8 mouse cellular contexts compared by ENCODE assay signal in genomic region chr11:121387750-121388553, GRCm38 (mm10). TPM values are rescaled to one million over a fixed set of nuclear protein-coding genes. Genes with fewer than 3 reads are reported as not detected.
A peak's percentile ranks its signal among the peaks of the same experiment; 100 is the strongest.
DNase-seq lines count a peak whose midpoint lies in the region; ATAC-seq and TF ChIP-seq lines count a peak whose summit lies in the region.

TSS of gene Rab40b (minus strand) at chr11:121388251.

- no peaks in the 10 kb centered on the region for H3K9me3 ChIP-seq in erythroblast, embryonic 14.5 days (ENCODE audit: control insufficient read depth, low read length)
- H3K9me3 ChIP-seq in heart, embryonic 10.5 days, result no peaks in the 10 kb centered on the region
- no peaks in the 10 kb centered on the region for H3K9me3 ChIP-seq in kidney, embryonic 15.5 days (replicated peaks)
- H3K9me3 ChIP-seq in limb, embryonic 15.5 days, result no peaks in the 10 kb centered on the region

- H3K4me1 ChIP-seq in erythroblast, embryonic 14.5 days (ENCODE audit: control insufficient read depth), result peaks cover 35% of the 10 kb centered on the region
- peaks cover 12% of the 10 kb centered on the region for H3K4me1 ChIP-seq in heart, embryonic 10.5 days
- peaks cover 16% of the 10 kb centered on the region for H3K4me1 ChIP-seq in kidney, embryonic 15.5 days
- peaks cover 16% of the 10 kb centered on the region for H3K4me1 ChIP-seq in limb, embryonic 15.5 days

- peak; percentile 90 for DNase-seq in 3T3-L1 (ENCODE audit: low read depth, low spot score)
- peak; percentile 95 for DNase-seq in brain, embryonic 18.5 days (ENCODE audit: low read depth, low spot score)
- DNase-seq in heart, embryonic 10.5 days (ENCODE audit: low spot score), result peak; percentile 100
- DNase-seq in splenic B cell, adult 2 months (ENCODE audit: low read depth, low spot score), result peak; percentile 34

- ATAC-seq in kidney, embryonic 15.5 days (replicated peaks; ENCODE audit: low FRiP score), result peak; percentile 100
- peak; percentile 99 for ATAC-seq in limb, embryonic 15.5 days (ENCODE audit: insufficient number of reproducible peaks, low FRiP score, low TSS enrichment, low read depth)

- peak within 1 kb of the TSS; percentile 75 for H3K27ac ChIP-seq in heart, embryonic 10.5 days
- peak within 1 kb of the TSS; percentile 57 for H3K27ac ChIP-seq in kidney, embryonic 15.5 days
- peak within 1 kb of the TSS; percentile 44; the same call in 1 of the 2 replicates for H3K27ac ChIP-seq in limb, embryonic 15.5 days

- TF ChIP-seq POLR2A in myocyte (IDR thresholded peaks at IDR 0.05; ENCODE audit: insufficient read length, low read depth), result no peak

- peak within 1 kb of the TSS; percentile 3 for H3ac ChIP-seq in myocyte (ENCODE audit: control insufficient read depth, insufficient read length)

- H3K36me3 ChIP-seq in erythroblast, embryonic 14.5 days (ENCODE audit: control insufficient read depth), result no peaks in the 10 kb centered on the region
- no peaks in the 10 kb centered on the region for H3K36me3 ChIP-seq in heart, embryonic 10.5 days
- no peaks in the 10 kb centered on the region for H3K36me3 ChIP-seq in kidney, embryonic 15.5 days
- no peaks in the 10 kb centered on the region for H3K36me3 ChIP-seq in limb, embryonic 15.5 days
- H3K36me3 ChIP-seq in myocyte (ENCODE audit: control insufficient read depth, insufficient read depth), result no peaks in the 10 kb centered on the region
- no peaks in the 10 kb centered on the region for H3K36me3 ChIP-seq in splenic B cell, adult 2 months (ENCODE audit: control insufficient read depth, insufficient read depth, low read length, poor library complexity, severe bottlenecking)

- H3K4me2 ChIP-seq in kidney, embryonic 15.5 days, result peak within 1 kb of the TSS; percentile 95
- peak within 1 kb of the TSS; percentile 83 for H3K4me2 ChIP-seq in limb, embryonic 15.5 days
- peak within 1 kb of the TSS; percentile 76 for H3K4me2 ChIP-seq in myocyte (ENCODE audit: low read depth)

- WGBS in heart, embryonic 10.5 days, result 1% methylated on average over 61 of the region's 61 CpGs
- WGBS in kidney, embryonic 15.5 days, result under 1% methylated on average over 61 of the region's 61 CpGs
- WGBS in limb, embryonic 15.5 days, result 1% methylated on average over 61 of the region's 61 CpGs

- H3K4me3 ChIP-seq in erythroblast, embryonic 14.5 days (replicated peaks), result peak within 1 kb of the TSS; percentile 74
- peak within 1 kb of the TSS; percentile 86 for H3K4me3 ChIP-seq in heart, embryonic 10.5 days
- H3K4me3 ChIP-seq in kidney, embryonic 15.5 days (replicated peaks), result peak within 1 kb of the TSS; percentile 72
- H3K4me3 ChIP-seq in limb, embryonic 15.5 days, result peak within 1 kb of the TSS; percentile 63
- peak within 1 kb of the TSS; percentile 26 for H3K4me3 ChIP-seq in myocyte

- H3K79me2 ChIP-seq in myocyte (ENCODE audit: control insufficient read depth, insufficient read depth), result no peaks in the 10 kb centered on the region

- H3K27me3 ChIP-seq in erythroblast, embryonic 14.5 days (ENCODE audit: control insufficient read depth), result peaks cover 48% of the 10 kb centered on the region
- H3K27me3 ChIP-seq in heart, embryonic 10.5 days (ENCODE audit: insufficient read depth, poor library complexity, severe bottlenecking), result peaks cover 12% of the 10 kb centered on the region; the same call in 1 of the 2 replicates
- H3K27me3 ChIP-seq in kidney, embryonic 15.5 days, result peaks cover 6% of the 10 kb centered on the region
- H3K27me3 ChIP-seq in limb, embryonic 15.5 days, result no peaks in the 10 kb centered on the region
- H3K27me3 ChIP-seq in myocyte (ENCODE audit: control insufficient read depth, insufficient read depth, insufficient read length), result no peaks in the 10 kb centered on the region
- no peaks in the 10 kb centered on the region for H3K27me3 ChIP-seq in splenic B cell, adult 2 months (ENCODE audit: control insufficient read depth, insufficient read depth, low read length, poor library complexity, severe bottlenecking)

- peak within 1 kb of the TSS; percentile 50 for H3K9ac ChIP-seq in kidney, embryonic 15.5 days
- H3K9ac ChIP-seq in limb, embryonic 15.5 days, result peak within 1 kb of the TSS; percentile 50

TF ChIP-seq in myocyte, 11 proteins besides CTCF, POLR2A, EP300 and RAD21:
- TF ChIP-seq USF1 (IDR thresholded peaks at IDR 0.05; ENCODE audit: low read depth), result no peak
- TF ChIP-seq MYOG (IDR thresholded peaks at IDR 0.05; ENCODE audit: control insufficient read depth in 1 of 3, insufficient read depth in 1 of 3, insufficient read length in 2 of 3, low read depth in 2 of 3), result peak in 1 of 3 experiments; percentile 34

RNA-seq across cellular contexts. Expression of gene Rab40b, which starts in this region (rescaled TPM):
- polyA plus RNA-seq in erythroblast, embryonic 14.5 days (2012), result 0.02 TPM in 1 of 2 replicates, not detected in the other
- polyA plus RNA-seq in heart, embryonic 10.5 days (2016; fragmentation: Nextera tagmentation; extraction: Ambion mirVana), result 1.8 and 3.7 TPM in 2 replicates
- 5.5 and 6.8 TPM in 2 replicates for polyA plus RNA-seq in kidney, embryonic 15.5 days (2015; fragmentation: Nextera tagmentation; extraction: Ambion mirVana)
- polyA plus RNA-seq in limb, embryonic 15.5 days (2015; fragmentation: Nextera tagmentation; extraction: Ambion mirVana), result 18.6 and 37.5 TPM in 2 replicates
- 13.5 TPM for polyA plus RNA-seq in myocyte (2012; fragmentation: generic; extraction: Trizol)

Comparison
In these comparisons a context has a peak if more than half of its experiments do, and no peak if none do; other contexts are left out.
1. Peak in every context shown above with its lines: DNase-seq, ATAC-seq, H3K4me3 ChIP-seq and H3K27ac ChIP-seq.
2. DNase-seq: peak in every context shown above with its lines; median percentile 100 in heart, embryonic 10.5 days; 95 in brain, embryonic 18.5 days; 90 in 3T3-L1; 34 in splenic B cell, adult 2 months.
3. H3K4me3 ChIP-seq: peak in every context shown above with its lines; median percentile 86 in heart, embryonic 10.5 days; 74 in erythroblast, embryonic 14.5 days; 72 in kidney, embryonic 15.5 days; 63 in limb, embryonic 15.5 days; 26 in myocyte.